Mouse (Mus musculus): Measurements from ENCODE around the gene Pglyrp1.
"Not testable (repeated sequence)": the region's sequence is repeated elsewhere in the genome, so short reads cannot be mapped to it uniquely, and the experiment has no call there.

Pglyrp1 gene

GRCm38 (mm10) chr7:18871031-18871430 is at the start of gene Pglyrp1:
Gene Pglyrp1, plus strand, starts transcription at chr7:18871331.
- not testable (repeated sequence) for DNase-seq (ENCODE audit: low spot score)

GRCm38 (mm10) chr7:18821507-18821906 is 49.6 kb upstream of the Pglyrp1 start, which contains the start of gene Psg17:
Gene Psg17, minus strand, starts transcription at chr7:18821607.
- DNase-seq (ENCODE audit: low spot score): no peak

GRCm38 (mm10) chr7:18827792-18828546 is 43.2 kb upstream of the Pglyrp1 start:
- DNase-seq (ENCODE audit: low spot score): no peak

- no peak for DNase-seq (ENCODE audit: low spot score)
Measured at GRCm38 (mm10) chr7:18828592-18828991, 42.5 kb upstream of the Pglyrp1 start.

- DNase-seq (ENCODE audit: low spot score): no peak
Measured at GRCm38 (mm10) chr7:18829545-18829944, 41.6 kb upstream of the Pglyrp1 start.

- DNase-seq (ENCODE audit: low spot score): no peak
Measured at GRCm38 (mm10) chr7:18832298-18832697, 38.8 kb upstream of the Pglyrp1 start.

- no peak for DNase-seq (ENCODE audit: low spot score)
Measured at GRCm38 (mm10) chr7:18839865-18840264, 31.3 kb upstream of the Pglyrp1 start, which contains the start of gene Mill2. Gene Mill2, plus strand, starts transcription at chr7:18839966.

- peak; percentile 57 for DNase-seq (ENCODE audit: low spot score)
Measured at GRCm38 (mm10) chr7:18840386-18841173, 30.6 kb upstream of the Pglyrp1 start.

- DNase-seq (ENCODE audit: low spot score): no peak
Measured at GRCm38 (mm10) chr7:18841174-18841567, 30.0 kb upstream of the Pglyrp1 start.

- DNase-seq (ENCODE audit: low spot score): no peak
Measured at GRCm38 (mm10) chr7:18844811-18845210, 26.3 kb upstream of the Pglyrp1 start.

GRCm38 (mm10) chr7:18848395-18848794 is 22.7 kb upstream of the Pglyrp1 start:
- DNase-seq (ENCODE audit: low spot score): no peak

- DNase-seq (ENCODE audit: low spot score): peak; percentile 29
Measured at GRCm38 (mm10) chr7:18858310-18858916, 12.7 kb upstream of the Pglyrp1 start.

- no peak for DNase-seq (ENCODE audit: low spot score)
Measured at GRCm38 (mm10) chr7:18862801-18863200, 8.3 kb upstream of the Pglyrp1 start.

GRCm38 (mm10) chr7:18868491-18868890 is 2.6 kb upstream of the Pglyrp1 start:
- no peak for DNase-seq (ENCODE audit: low spot score)

GRCm38 (mm10) chr7:18872014-18872802 is 1.1 kb downstream of the Pglyrp1 start:
- no peak for DNase-seq (ENCODE audit: low spot score)

GRCm38 (mm10) chr7:18872816-18873215 is 1.7 kb downstream of the Pglyrp1 start:
- DNase-seq (ENCODE audit: low spot score): no peak

- peak; percentile 77 for DNase-seq (ENCODE audit: low spot score)
Measured at GRCm38 (mm10) chr7:18873253-18873652, 2.1 kb downstream of the Pglyrp1 start.

- no peak for DNase-seq (ENCODE audit: low spot score)
Measured at GRCm38 (mm10) chr7:18875372-18875771, 4.2 kb downstream of the Pglyrp1 start.

GRCm38 (mm10) chr7:18878691-18879090 is 7.6 kb downstream of the Pglyrp1 start:
- no peak for DNase-seq (ENCODE audit: low spot score)

- DNase-seq (ENCODE audit: low spot score): no peak
Measured at GRCm38 (mm10) chr7:18883991-18884744, 13.0 kb downstream of the Pglyrp1 start.

Measured in yolk sac, embryonic 10.5 days (tissue).